Mouse (Mus musculus) cerebellum, adult 11 months (tissue): Measurements from ENCODE around the gene Dennd1c.

Experiments
- DNase-seq: peaks from one replicate; pipeline ENCODE4 v3.0.0; 2022

The Dennd1c gene

GRCm38 (mm10) chr17:57047406-57047805 lies 30.9 kb downstream of the Dennd1c start:
- no peak for DNase-seq

- DNase-seq = no peak
These were observed 36.8 kb downstream of the Dennd1c start, which contains the start of gene Slc25a41 for GRCm38 (mm10) chr17:57041554-57041953. Gene Slc25a41 (minus strand): TSS chr17:57041654.

GRCm38 (mm10) chr17:57038978-57039377 lies 39.3 kb downstream of the Dennd1c start:
- DNase-seq = no peak

DNA sequence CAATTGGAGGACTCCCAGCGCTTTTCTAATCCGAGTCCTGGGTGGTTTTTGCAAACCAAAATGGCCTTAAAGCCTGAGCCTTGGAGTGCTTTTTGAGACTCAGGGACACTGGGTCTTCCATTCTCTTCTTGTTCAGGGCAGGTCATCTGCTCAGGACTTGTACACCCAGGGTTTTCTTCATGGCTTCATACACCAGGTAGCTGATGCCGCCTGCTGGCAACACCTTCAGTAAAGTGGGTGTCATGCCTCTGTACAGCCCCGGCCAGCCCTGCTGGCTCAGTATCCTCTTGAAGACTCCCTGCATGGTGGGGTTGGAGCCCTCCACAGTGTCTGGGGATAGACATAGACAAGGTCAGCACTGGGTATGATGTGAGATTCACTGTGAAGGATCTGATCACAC lies 45.5 kb downstream of the Dennd1c start:
- DNase-seq = peak; percentile 45

DNA sequence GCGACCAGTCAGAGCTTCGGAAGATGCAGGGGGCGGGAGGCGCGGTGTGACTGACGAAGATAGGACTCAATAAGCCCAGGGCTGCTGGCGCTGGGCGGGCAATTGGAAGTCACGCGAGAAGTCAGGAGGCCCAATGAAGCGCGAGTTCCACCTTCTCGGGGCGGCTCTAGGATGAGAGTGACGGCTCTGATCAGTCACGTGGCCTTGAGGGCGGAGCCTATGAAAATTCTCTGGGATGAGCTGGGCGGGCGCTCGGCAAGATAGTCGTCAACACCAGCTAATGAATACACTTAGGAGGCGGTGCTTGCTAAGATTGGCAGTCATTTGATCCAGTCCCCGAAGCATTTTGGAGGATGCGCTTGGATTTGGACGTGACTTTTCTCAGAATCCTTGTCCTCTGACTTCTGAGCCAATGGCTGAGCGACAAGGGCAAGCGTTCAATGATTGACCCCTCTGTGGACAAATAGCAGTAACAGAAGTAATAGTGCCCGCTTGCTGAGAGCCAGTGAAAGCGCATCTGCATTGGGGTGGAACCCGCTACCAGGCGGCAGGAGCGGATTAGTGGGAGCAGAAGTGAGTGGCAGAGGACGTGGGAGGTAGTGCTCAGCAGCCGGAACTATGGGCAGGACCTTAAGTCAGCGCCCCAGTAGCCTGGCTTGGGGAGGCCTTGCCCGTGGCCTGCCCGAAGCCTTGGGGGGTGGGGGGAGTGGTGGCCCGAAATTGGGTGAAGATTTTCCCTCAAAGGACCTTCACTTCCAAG lies 46.5 kb downstream of the Dennd1c start:
- DNase-seq = peak; percentile 100

DNA sequence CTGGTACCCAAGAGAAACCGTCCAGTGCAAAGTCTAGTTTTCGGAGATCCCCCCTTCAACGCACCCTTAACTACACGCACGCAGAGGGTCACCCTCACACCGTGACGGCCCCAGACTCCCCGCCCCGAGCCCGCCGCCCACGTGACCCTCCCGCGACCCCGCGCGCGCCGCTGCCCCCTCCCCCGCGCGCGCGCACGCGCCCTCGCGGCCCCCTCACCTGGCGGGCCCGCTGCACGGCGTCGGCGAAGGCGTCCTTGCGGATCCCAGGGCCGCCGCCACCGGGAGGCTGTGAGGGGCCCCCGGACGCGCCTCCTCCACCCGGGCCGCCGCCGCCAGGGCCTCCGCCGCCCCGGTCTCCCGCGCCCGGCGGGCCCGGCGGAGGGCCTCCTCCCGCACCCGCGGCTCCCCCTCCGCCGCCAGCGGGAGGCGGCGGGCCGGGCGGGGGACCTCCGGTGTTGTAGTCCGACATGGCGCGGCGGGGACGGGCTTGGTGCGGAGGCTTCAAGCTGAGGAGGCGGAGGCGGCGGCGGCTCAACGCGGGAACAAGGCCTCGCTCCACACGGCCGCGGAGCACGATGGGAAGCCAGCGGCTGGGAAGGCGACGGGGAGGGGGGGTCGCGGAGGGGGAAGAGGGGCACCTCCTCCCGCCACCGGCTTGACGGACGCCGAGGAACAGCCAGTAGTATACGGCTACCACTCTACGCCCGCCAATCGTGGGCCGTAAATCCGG lies 47.2 kb downstream of the Dennd1c start, which contains the start of gene Khsrp:
Gene Khsrp (minus strand): TSS at position 592 of the 730 bp plus-strand sequence.
- no peak for DNase-seq

GRCm38 (mm10) chr17:57029691-57030090 lies 48.6 kb downstream of the Dennd1c start:
- DNase-seq = no peak

GRCm38 (mm10) chr17:57027471-57027870 lies 50.8 kb downstream of the Dennd1c start:
- no peak for DNase-seq

DNA sequence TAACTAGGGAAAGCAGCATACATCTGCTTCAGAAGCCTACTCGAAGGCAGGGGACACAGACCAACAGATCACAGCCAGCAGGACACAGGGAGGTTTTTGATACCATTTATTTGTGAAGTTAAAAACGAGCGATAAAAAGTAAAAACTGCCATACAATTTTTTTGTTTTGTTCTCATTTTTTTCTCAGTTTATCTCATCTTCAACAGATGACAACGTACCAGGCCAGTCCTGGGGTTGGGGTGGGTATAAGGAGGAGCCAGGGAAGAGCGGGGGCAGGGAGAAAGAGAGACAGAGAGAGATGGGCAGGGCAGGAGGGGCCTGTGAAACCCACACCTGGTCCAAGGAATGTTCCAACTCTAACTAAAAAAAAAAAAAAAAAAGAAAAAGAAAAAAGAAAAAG lies 57.4 kb downstream of the Dennd1c start:
- DNase-seq = no peak

GRCm38 (mm10) chr17:57019693-57020092 lies 58.6 kb downstream of the Dennd1c start:
- no peak for DNase-seq
